Mouse (Mus musculus): ENCODE measurements around the gene Mark3.

GRCm38 (mm10) chr12:111648061-111648645, 73.8 kb downstream of the Mark3 start:
- TF ChIP-seq CTCF (IDR thresholded peaks at IDR 0.05; ENCODE audit: borderline replicate concordance, extremely low read depth, insufficient read depth, insufficient read length) (peak; percentile 79), POLR2A (IDR thresholded peaks at IDR 0.05; ENCODE audit: borderline replicate concordance, extremely low read depth, insufficient read depth, insufficient read length, poor library complexity, severe bottlenecking) (no peak)
